Mouse (Mus musculus): ENCODE measurements around the gene 1700028K03Rik. TPM values are rescaled to one million over a fixed set of nuclear protein-coding genes. Genes with fewer than 3 reads are reported as not detected.

1700028K03Rik gene
- polyA plus RNA-seq, 1 experiment from 2014 or later = 0.08 TPM

- no peak overlapping the region for H3K4me3 ChIP-seq (ENCODE audit: low read depth, low read length)
- H3K36me3 ChIP-seq (ENCODE audit: control insufficient read depth, insufficient read depth, low read length) = no peaks in the 10 kb centered on the region
These were observed 34.5 kb upstream of the 1700028K03Rik start for GRCm38 (mm10) chr5:107499891-107500535.

GRCm38 (mm10) chr5:107500741-107501140 is 33.8 kb upstream of the 1700028K03Rik start:
- no peaks in the 10 kb centered on the region for H3K4me1 ChIP-seq (replicated peaks; ENCODE audit: control insufficient read depth, insufficient read depth, low read length)
- WGBS = 75% methylated on average over 1 of the region's 1 CpGs
- DNase-seq (ENCODE audit: low spot score) = no peak
- H3K9me3 ChIP-seq (ENCODE audit: control insufficient read depth, low read length) = no peaks in the 10 kb centered on the region
- no peak overlapping the region for H3K4me2 ChIP-seq (ENCODE audit: low read length)
- no peaks in the 10 kb centered on the region for H3K27me3 ChIP-seq (replicated peaks; ENCODE audit: control insufficient read depth, insufficient read depth, low read length)
- no peaks in the 10 kb centered on the region; the same call in 1 of the 2 replicates for H3K36me3 ChIP-seq (ENCODE audit: control insufficient read depth, insufficient read depth, low read length)
- no peak overlapping the region for H3K4me3 ChIP-seq (ENCODE audit: low read depth, low read length)
- H3K9ac ChIP-seq (ENCODE audit: low read length) = no peak overlapping the region
- H3K27ac ChIP-seq (ENCODE audit: low read depth) = no peak overlapping the region
- no peak for ATAC-seq (replicated peaks; ENCODE audit: low FRiP score, low TSS enrichment, low read depth)

More at GRCm38 (mm10) chr5:107499891-107500535, 34.5 kb upstream of the 1700028K03Rik start:
- Histone ChIP-seq H3K9me3 (ENCODE audit: control insufficient read depth, low read length) (no peaks in the 10 kb centered on the region), H3K4me2 (ENCODE audit: low read length) (no peak overlapping the region), H3K4me1 (replicated peaks; ENCODE audit: control insufficient read depth, insufficient read depth, low read length) (no peaks in the 10 kb centered on the region), H3K27me3 (replicated peaks; ENCODE audit: control insufficient read depth, insufficient read depth, low read length) (no peaks in the 10 kb centered on the region), H3K9ac (ENCODE audit: low read length) (no peak overlapping the region), H3K27ac (ENCODE audit: low read depth) (no peak overlapping the region)
- 90% methylated on average over 5 of the region's 5 CpGs for WGBS
- ATAC-seq (replicated peaks; ENCODE audit: low FRiP score, low TSS enrichment, low read depth) (no peak), DNase-seq (ENCODE audit: low spot score) (no peak)

- Histone ChIP-seq H3K9me3 (ENCODE audit: control insufficient read depth, low read length) (no peaks in the 10 kb centered on the region), H3K27ac (ENCODE audit: low read depth) (no peak within 1 kb of the TSS), H3K36me3 (ENCODE audit: control insufficient read depth, insufficient read depth, low read length) (peaks cover 4% of the 10 kb centered on the region; the same call in 1 of the 2 replicates), H3K4me1 (replicated peaks; ENCODE audit: control insufficient read depth, insufficient read depth, low read length) (no peaks in the 10 kb centered on the region), H3K4me3 (ENCODE audit: low read depth, low read length) (no peak within 1 kb of the TSS), H3K9ac (ENCODE audit: low read length) (no peak within 1 kb of the TSS), H3K27me3 (replicated peaks; ENCODE audit: control insufficient read depth, insufficient read depth, low read length) (no peaks in the 10 kb centered on the region), H3K4me2 (ENCODE audit: low read length) (no peak within 1 kb of the TSS)
- no peak for DNase-seq (ENCODE audit: low spot score)
- ATAC-seq (replicated peaks; ENCODE audit: low FRiP score, low TSS enrichment, low read depth) = no peak
- 72% methylated on average over 4 of the region's 4 CpGs for WGBS
These were observed 27.2 kb upstream of the 1700028K03Rik start, which contains the start of gene Gm42669 for GRCm38 (mm10) chr5:107507321-107507720. Gm42669 (plus strand) TSS chr5:107507621.

GRCm38 (mm10) chr5:107510503-107510902 is 24.0 kb upstream of the 1700028K03Rik start:
- WGBS = 84% methylated on average over 10 of the region's 10 CpGs
- H3K4me2 ChIP-seq (ENCODE audit: low read length) = no peak overlapping the region
- no peaks in the 10 kb centered on the region for H3K9me3 ChIP-seq (ENCODE audit: control insufficient read depth, low read length)
- H3K9ac ChIP-seq (ENCODE audit: low read length) = no peak overlapping the region
- ATAC-seq (replicated peaks; ENCODE audit: low FRiP score, low TSS enrichment, low read depth) (no peak), DNase-seq (ENCODE audit: low spot score) (no peak)
- H3K27ac ChIP-seq (ENCODE audit: low read depth) = no peak overlapping the region
- no peaks in the 10 kb centered on the region for H3K4me1 ChIP-seq (replicated peaks; ENCODE audit: control insufficient read depth, insufficient read depth, low read length)
- H3K36me3 ChIP-seq (ENCODE audit: control insufficient read depth, insufficient read depth, low read length) = peaks cover 4% of the 10 kb centered on the region; the same call in 1 of the 2 replicates
- no peak overlapping the region for H3K4me3 ChIP-seq (ENCODE audit: low read depth, low read length)
- no peaks in the 10 kb centered on the region for H3K27me3 ChIP-seq (replicated peaks; ENCODE audit: control insufficient read depth, insufficient read depth, low read length)

- Histone ChIP-seq H3K4me1 (replicated peaks; ENCODE audit: control insufficient read depth, insufficient read depth, low read length) (no peaks in the 10 kb centered on the region), H3K9me3 (ENCODE audit: control insufficient read depth, low read length) (no peaks in the 10 kb centered on the region), H3K27ac (ENCODE audit: low read depth) (no peak overlapping the region), H3K4me3 (ENCODE audit: low read depth, low read length) (no peak overlapping the region), H3K36me3 (ENCODE audit: control insufficient read depth, insufficient read depth, low read length) (0 out of 2 replicates have a peak, but pooled peaks cover 4% of the 10 kb centered on the region), H3K9ac (ENCODE audit: low read length) (no peak overlapping the region), H3K27me3 (replicated peaks; ENCODE audit: control insufficient read depth, insufficient read depth, low read length) (no peaks in the 10 kb centered on the region), H3K4me2 (ENCODE audit: low read length) (no peak overlapping the region)
- no peak for ATAC-seq (replicated peaks; ENCODE audit: low FRiP score, low TSS enrichment, low read depth)
- DNase-seq (ENCODE audit: low spot score) = no peak
- 40% methylated on average over 2 of the region's 2 CpGs for WGBS
These were observed 23.2 kb upstream of the 1700028K03Rik start for GRCm38 (mm10) chr5:107511326-107511725.

GRCm38 (mm10) chr5:107513583-107513982 is 20.9 kb upstream of the 1700028K03Rik start:
- H3K36me3 ChIP-seq (ENCODE audit: control insufficient read depth, insufficient read depth, low read length) = no peaks in the 10 kb centered on the region
- 51% methylated on average over 7 of the region's 7 CpGs for WGBS
- H3K27ac ChIP-seq (ENCODE audit: low read depth) = no peak overlapping the region
- no peaks in the 10 kb centered on the region for H3K27me3 ChIP-seq (replicated peaks; ENCODE audit: control insufficient read depth, insufficient read depth, low read length)
- no peak overlapping the region for H3K9ac ChIP-seq (ENCODE audit: low read length)
- H3K4me2 ChIP-seq (ENCODE audit: low read length) = no peak overlapping the region
- H3K9me3 ChIP-seq (ENCODE audit: control insufficient read depth, low read length) = no peaks in the 10 kb centered on the region
- H3K4me1 ChIP-seq (replicated peaks; ENCODE audit: control insufficient read depth, insufficient read depth, low read length) = no peaks in the 10 kb centered on the region
- ATAC-seq (replicated peaks; ENCODE audit: low FRiP score, low TSS enrichment, low read depth) (no peak), DNase-seq (ENCODE audit: low spot score) (peak; percentile 73)
- no peak overlapping the region for H3K4me3 ChIP-seq (ENCODE audit: low read depth, low read length)

GRCm38 (mm10) chr5:107515453-107515852 is 19.1 kb upstream of the 1700028K03Rik start:
- WGBS = 97% methylated on average over 3 of the region's 3 CpGs
- Histone ChIP-seq H3K4me3 (ENCODE audit: low read depth, low read length) (no peak overlapping the region), H3K27ac (ENCODE audit: low read depth) (no peak overlapping the region), H3K36me3 (ENCODE audit: control insufficient read depth, insufficient read depth, low read length) (no peaks in the 10 kb centered on the region), H3K9me3 (ENCODE audit: control insufficient read depth, low read length) (no peaks in the 10 kb centered on the region), H3K4me1 (replicated peaks; ENCODE audit: control insufficient read depth, insufficient read depth, low read length) (no peaks in the 10 kb centered on the region), H3K4me2 (ENCODE audit: low read length) (no peak overlapping the region), H3K9ac (ENCODE audit: low read length) (no peak overlapping the region), H3K27me3 (replicated peaks; ENCODE audit: control insufficient read depth, insufficient read depth, low read length) (no peaks in the 10 kb centered on the region)
- no peak for ATAC-seq (replicated peaks; ENCODE audit: low FRiP score, low TSS enrichment, low read depth)
- DNase-seq (ENCODE audit: low spot score) = no peak

- DNase-seq (ENCODE audit: low spot score) = no peak
- no peak overlapping the region for H3K4me2 ChIP-seq (ENCODE audit: low read length)
- no peak overlapping the region for H3K27ac ChIP-seq (ENCODE audit: low read depth)
- WGBS = 91% methylated on average over 1 of the region's 1 CpGs
- H3K36me3 ChIP-seq (ENCODE audit: control insufficient read depth, insufficient read depth, low read length) = no peaks in the 10 kb centered on the region
- no peaks in the 10 kb centered on the region for H3K9me3 ChIP-seq (ENCODE audit: control insufficient read depth, low read length)
- H3K27me3 ChIP-seq (replicated peaks; ENCODE audit: control insufficient read depth, insufficient read depth, low read length) = no peaks in the 10 kb centered on the region
- H3K4me3 ChIP-seq (ENCODE audit: low read depth, low read length) = no peak overlapping the region
- H3K4me1 ChIP-seq (replicated peaks; ENCODE audit: control insufficient read depth, insufficient read depth, low read length) = no peaks in the 10 kb centered on the region
- ATAC-seq (replicated peaks; ENCODE audit: low FRiP score, low TSS enrichment, low read depth) = no peak
- no peak overlapping the region for H3K9ac ChIP-seq (ENCODE audit: low read length)
These were observed 18.4 kb upstream of the 1700028K03Rik start for GRCm38 (mm10) chr5:107516087-107516486.

GRCm38 (mm10) chr5:107518602-107519001 is 15.9 kb upstream of the 1700028K03Rik start:
- H3K9ac ChIP-seq (ENCODE audit: low read length) = no peak overlapping the region
- no peaks in the 10 kb centered on the region for H3K4me1 ChIP-seq (replicated peaks; ENCODE audit: control insufficient read depth, insufficient read depth, low read length)
- H3K27me3 ChIP-seq (replicated peaks; ENCODE audit: control insufficient read depth, insufficient read depth, low read length) = no peaks in the 10 kb centered on the region
- H3K4me2 ChIP-seq (ENCODE audit: low read length) = no peak overlapping the region
- H3K36me3 ChIP-seq (ENCODE audit: control insufficient read depth, insufficient read depth, low read length) = no peaks in the 10 kb centered on the region
- no peak overlapping the region for H3K27ac ChIP-seq (ENCODE audit: low read depth)
- DNase-seq (ENCODE audit: low spot score) (no peak), ATAC-seq (replicated peaks; ENCODE audit: low FRiP score, low TSS enrichment, low read depth) (no peak)
- no peak overlapping the region for H3K4me3 ChIP-seq (ENCODE audit: low read depth, low read length)
- no peaks in the 10 kb centered on the region for H3K9me3 ChIP-seq (ENCODE audit: control insufficient read depth, low read length)
- 95% methylated on average over 4 of the region's 4 CpGs for WGBS
